Mouse (Mus musculus) urinary bladder, adult 18-20 months (tissue): ENCODE results near the gene Tdrd5.
"Not testable (repeated sequence)": the region's sequence is repeated elsewhere in the genome, so short reads cannot be mapped to it uniquely, and the experiment has no call there.

Experiments used
- DNase-seq, 2 experiments: peaks; one replicate each; pipeline ENCODE4 v3.0.0; 2022; ENCODE audit warnings: low spot score in 2 of 2, mixed read lengths in 2 of 2

Gene Tdrd5

DNA sequence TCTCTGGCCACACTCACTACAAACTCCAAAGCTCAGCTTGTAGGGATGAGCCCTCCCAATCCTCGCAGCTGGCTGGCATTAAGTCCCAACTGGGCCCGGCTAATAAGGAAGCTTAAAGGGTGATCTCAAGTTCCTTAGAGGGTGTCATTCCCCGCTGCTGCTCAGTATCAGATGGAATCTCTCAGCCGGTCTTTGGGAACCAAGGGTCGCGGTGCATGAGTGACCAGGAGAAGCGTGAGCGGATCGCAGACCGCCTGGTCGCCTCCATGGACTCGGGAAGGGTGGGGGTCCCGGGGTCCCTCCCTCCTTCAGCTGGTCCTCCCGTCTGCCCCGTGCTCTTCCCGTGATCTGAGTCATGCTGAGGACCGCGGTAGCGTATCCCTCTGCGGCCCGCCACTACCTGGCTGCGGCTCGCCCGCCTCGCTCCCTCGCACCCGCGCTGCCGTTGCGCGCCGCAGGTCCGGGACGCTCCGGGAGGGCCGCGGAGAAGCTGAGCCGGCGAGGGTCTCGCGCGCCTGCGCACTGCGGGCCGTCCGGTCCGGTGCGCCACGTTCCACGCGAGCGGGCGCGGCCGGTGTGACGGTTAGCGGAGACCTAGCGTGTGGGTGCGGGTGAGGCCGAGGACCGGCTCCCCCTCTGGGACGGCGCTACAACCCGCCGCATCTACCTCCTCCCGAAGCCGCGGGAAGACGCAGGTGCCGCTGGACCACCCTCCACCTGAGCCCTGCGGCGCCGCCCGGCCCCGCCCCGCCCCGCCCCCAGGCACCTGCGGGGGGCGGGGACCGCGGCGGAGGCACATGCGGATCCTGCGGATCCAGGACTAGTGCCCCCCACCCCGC, at the start of gene Tdrd5:
TSS of gene Tdrd5 (minus strand) at position 754 of the 839 bp plus-strand sequence.
- DNase-seq = peak in 1 of 2 experiments; percentile 6

- no peak for DNase-seq
Measured at GRCm38 (mm10) chr1:156352466-156352865, 49.0 kb upstream of the Tdrd5 start.

GRCm38 (mm10) chr1:156350441-156350840, 47.0 kb upstream of the Tdrd5 start:
- no peak for DNase-seq

- DNase-seq = no peak
Measured at GRCm38 (mm10) chr1:156349031-156349430, 45.6 kb upstream of the Tdrd5 start.

DNA sequence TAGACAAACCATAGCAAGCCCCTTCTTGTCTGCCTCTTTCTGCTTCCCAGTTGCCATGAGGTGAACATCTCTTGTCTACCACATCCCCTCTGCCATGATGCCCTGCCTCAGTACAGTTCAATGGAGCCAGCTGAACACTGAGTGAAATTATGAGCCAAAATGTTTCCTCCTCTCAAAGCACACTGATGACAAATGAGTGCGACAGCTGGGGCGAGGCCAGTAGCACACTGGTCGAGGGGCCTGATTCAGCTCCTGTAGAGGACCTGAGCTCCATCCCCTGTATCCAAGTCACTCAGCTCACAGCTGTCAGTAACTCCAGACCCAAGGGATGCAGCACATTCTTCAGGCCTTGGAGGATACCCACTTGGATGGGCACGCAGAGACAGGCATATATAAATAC, 42.2 kb upstream of the Tdrd5 start:
- DNase-seq = no peak

DNA sequence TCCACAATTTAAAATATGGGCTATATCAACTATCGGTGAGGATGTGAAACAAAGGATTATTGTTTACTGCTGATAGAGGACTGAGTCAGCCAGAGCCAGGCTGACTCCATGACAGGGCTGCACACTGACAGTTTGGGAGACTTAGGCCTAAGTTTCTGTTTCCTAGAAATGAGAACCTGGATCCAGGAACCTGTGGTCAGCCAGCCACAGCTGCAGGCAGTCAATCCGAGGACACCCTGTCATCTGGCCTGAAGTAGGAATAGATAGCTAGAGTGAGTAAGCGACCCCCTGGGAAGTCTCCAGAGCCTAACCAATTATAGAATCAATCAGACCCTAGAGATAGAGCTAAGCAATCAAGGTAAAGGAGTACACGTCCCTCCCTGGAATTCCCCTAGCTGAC, 41.0 kb upstream of the Tdrd5 start:
- no peak for DNase-seq

- no peak for DNase-seq
Measured at GRCm38 (mm10) chr1:156340847-156341246, 37.4 kb upstream of the Tdrd5 start.

- DNase-seq = no peak
Measured at GRCm38 (mm10) chr1:156323126-156323525, 19.7 kb upstream of the Tdrd5 start.

DNA sequence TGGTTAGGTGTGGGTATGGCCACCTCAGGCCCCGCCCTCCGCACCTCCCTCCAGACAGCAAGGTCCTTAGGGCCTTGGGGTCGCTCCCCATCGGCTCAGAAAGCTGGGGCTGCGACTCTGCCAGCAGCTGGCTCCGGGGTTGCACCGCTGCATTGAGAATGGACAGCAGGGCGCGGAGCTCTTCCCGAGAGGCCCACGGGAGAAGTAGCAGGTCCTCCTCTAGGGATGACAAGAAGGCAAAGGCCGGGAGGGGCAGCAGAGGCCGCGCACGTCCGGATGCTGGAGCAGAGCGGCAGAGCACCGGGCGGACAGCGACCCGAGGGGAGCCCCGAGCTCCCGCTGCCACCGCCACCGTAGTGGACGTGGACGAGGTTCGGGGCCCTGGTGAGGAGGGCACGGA, 7.2 kb upstream of the Tdrd5 start, which contains the start of gene Nphs2:
TSS of gene Nphs2 (plus strand) at position 98 of the 400 bp plus-strand sequence.
- no peak for DNase-seq

- DNase-seq = no peak
Measured at GRCm38 (mm10) chr1:156308595-156308994, 5.1 kb upstream of the Tdrd5 start.

DNA sequence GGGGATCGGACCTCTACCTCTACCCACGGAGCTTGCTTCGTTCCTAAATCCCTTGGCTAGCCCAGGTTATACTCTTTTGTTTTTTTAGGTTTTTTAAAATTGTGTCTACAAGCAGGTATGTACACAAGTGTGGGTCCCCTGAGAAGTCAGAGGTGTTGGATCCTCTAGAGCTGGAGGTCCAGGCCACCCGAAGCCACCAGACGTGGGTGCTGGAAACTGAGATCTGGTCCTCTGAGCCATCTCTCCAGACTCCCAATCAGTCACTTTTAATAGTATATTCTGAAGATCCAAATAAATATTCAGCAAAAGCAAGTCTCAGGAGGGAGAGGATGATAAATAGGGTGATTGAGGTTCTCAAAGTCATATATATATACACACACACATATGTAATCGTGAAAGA, 13.4 kb downstream of the Tdrd5 start:
- DNase-seq = no peak

DNA sequence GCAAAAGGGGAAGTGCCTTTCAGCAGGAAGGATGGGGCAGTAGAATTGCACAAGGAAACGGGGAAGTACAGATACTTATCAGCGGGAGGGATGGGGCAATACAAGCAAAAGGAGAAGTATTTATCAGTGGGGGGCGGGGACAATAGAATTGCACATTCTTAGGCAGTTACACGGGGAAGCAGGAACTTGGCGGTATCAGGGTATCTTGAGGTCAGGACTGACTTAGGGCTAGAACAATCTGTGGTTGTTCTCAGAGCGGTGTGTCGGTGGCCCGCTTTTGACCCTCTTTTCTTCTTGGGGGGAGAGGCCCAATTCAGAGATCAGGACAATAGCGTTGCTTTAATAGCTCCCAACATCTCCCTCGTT, 14.3 kb downstream of the Tdrd5 start:
- not testable (repeated sequence) for DNase-seq

GRCm38 (mm10) chr1:156288556-156289221, 14.8 kb downstream of the Tdrd5 start:
- no peak for DNase-seq

DNA sequence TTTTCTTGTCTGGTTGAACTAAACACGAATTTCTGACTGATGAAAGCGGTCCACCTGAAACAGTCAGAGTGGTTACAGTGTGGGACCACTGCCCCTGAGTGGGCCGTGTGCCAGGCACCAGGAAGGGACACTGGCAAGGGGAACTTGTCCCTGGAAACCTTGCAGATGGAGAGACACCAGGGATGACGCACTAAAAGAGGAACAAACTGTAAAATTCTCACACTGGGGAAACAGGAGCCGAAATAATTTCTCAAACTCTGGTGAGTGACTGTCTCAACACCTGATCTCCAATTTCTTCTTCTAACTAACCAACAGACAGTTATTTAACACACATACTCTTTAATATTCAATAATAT, 17.9 kb downstream of the Tdrd5 start:
- DNase-seq = no peak

GRCm38 (mm10) chr1:156284851-156285540, 18.5 kb downstream of the Tdrd5 start:
- DNase-seq = no peak

DNA sequence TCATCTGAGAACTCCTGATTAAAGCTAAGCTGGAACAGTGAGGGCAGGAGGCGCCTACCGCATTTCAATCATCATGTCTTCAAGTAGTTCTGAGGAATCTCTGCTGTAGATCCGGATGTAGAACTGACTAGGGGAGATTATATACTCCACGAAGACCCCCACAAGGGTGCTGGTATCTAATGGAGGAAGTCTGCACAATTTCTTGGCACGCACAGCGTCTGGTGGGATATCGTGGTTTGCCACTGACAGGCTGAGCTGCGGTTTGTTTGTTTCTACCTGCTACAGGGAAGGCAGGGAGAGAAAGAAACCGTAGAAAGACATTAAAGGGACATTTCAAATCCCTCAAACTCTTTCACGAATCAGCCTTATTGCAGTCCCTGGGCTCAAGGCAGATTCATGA, 19.3 kb downstream of the Tdrd5 start:
- no peak for DNase-seq

- no peak for DNase-seq
Measured at GRCm38 (mm10) chr1:156280131-156280530, 23.3 kb downstream of the Tdrd5 start.

GRCm38 (mm10) chr1:156273647-156274046, 29.8 kb downstream of the Tdrd5 start:
- DNase-seq = no peak

DNA sequence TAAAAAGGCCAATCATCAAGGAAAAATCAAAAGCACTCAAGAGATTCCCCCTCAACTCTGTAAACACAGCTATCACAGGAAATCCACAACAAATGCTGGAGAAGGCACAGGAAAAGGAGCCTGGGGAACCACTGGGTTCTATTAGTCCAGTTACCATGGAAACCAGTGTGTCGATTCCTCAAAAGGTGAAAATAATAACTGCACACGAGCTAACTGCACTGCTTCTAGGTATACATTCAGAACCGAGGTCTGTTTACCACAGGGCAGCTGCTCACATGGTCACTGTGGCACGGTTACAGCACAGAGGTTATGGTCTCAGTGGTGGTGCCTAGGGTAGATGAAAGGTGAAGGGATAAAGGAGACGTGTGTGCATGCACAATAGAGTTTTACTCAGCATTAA, 31.8 kb downstream of the Tdrd5 start:
- DNase-seq = no peak

DNA sequence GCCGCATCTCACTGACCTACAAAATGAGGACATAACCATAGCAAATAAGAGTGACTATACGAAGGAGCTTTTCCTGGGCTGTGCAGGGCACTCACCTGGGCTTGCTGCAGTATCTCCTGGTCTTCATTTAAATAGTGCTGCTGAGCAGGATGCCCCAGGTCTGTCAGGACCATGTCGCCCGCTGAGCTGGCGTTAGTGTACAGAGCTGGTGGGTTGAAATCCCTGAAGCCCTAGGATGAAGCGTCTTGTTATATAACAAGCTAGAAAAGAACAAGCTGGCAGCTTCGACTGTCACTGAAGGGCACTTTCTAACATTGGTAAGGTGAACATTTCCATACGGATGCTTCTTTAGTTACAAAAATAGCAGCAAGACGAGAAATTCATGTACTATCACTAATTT, 33.0 kb downstream of the Tdrd5 start:
- DNase-seq = no peak

GRCm38 (mm10) chr1:156268546-156268945, 34.9 kb downstream of the Tdrd5 start:
- DNase-seq = not testable (repeated sequence)

DNA sequence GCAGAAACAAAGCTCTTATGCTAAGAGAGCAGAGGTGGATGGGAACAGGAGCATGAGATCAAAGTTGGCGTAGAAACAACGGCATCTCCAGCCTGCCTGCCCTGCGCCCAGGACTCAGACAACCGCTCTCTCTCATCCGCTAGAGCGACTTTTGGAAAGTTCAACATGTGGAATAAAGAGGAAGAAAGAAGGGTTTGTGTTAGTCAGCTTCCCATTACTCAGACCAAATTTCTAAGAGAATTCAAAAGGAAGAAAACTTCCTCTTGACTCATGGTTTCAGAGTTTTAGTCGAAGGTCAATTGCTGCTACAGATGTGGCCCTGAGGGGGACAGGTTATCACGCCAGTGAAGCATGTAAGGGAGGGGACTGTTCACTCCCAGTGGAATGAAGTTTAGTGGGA, 39.5 kb downstream of the Tdrd5 start:
- DNase-seq = no peak

GRCm38 (mm10) chr1:156263352-156263751, 40.1 kb downstream of the Tdrd5 start:
- peak in 1 of 2 experiments; percentile 32 for DNase-seq
